11 mouse cellular contexts compared by ENCODE assay signal in genomic region chr9:23011316-23011959, GRCm38 (mm10).
DNase-seq lines count a peak whose midpoint lies in the region; ATAC-seq lines count a peak whose summit lies in the region.
"Had no signal": no experiment of that assay in that cellular context is flagged by ENCODE, and none has a peak within 500 bp of the region (broad histone marks: within the 10 kb centered on the region; RNA-seq: fewer than 3 reads in every experiment).

No protein-coding gene starts in this region.

- DNase-seq in kidney, postnatal 10 days = no peak
- peak; percentile 62 for DNase-seq in embryonic facial prominence, embryonic 10.5 days (ENCODE audit: low spot score)
- peak; percentile 35 for DNase-seq in hindbrain, embryonic 10.5 days (ENCODE audit: low spot score)
- no peak for DNase-seq in urinary bladder, postnatal 36 days (ENCODE audit: low spot score in 2 of 2)
- DNase-seq in spleen, postnatal 4 days (ENCODE audit: low spot score in 2 of 2) = no peak
- no peak for DNase-seq in layer of hippocampus, adult 11-12 months (ENCODE audit: low spot score)
- DNase-seq: lung, adult 2 months; thymus, postnatal 4 days had no signal

- H3K9ac ChIP-seq in kidney, embryonic 16.5 days (replicated peaks; ENCODE audit: low read length) = no peak overlapping the region
- H3K9ac ChIP-seq in midbrain, embryonic 12.5 days (replicated peaks) = no peak overlapping the region

- H3K36me3 ChIP-seq in kidney, embryonic 16.5 days (ENCODE audit: insufficient read depth, low read length) = no peaks in the 10 kb centered on the region
- no peaks in the 10 kb centered on the region for H3K36me3 ChIP-seq in embryonic facial prominence, embryonic 10.5 days (replicated peaks)
- no peaks in the 10 kb centered on the region for H3K36me3 ChIP-seq in hindbrain, embryonic 10.5 days
- no peaks in the 10 kb centered on the region for H3K36me3 ChIP-seq in midbrain, embryonic 12.5 days

- H3K27ac ChIP-seq in kidney, embryonic 16.5 days (ENCODE audit: low read length) = peak overlapping the region; percentile 44; the same call in 1 of the 2 replicates
- H3K27ac ChIP-seq in embryonic facial prominence, embryonic 10.5 days (replicated peaks) = peak overlapping the region; percentile 70
- peak overlapping the region; percentile 5; the same call in 1 of the 2 replicates for H3K27ac ChIP-seq in hindbrain, embryonic 10.5 days
- no peak overlapping the region for H3K27ac ChIP-seq in midbrain, embryonic 12.5 days (replicated peaks)

- no peak overlapping the region for H3K4me2 ChIP-seq in kidney, embryonic 16.5 days (replicated peaks; ENCODE audit: low read depth, low read length)
- peak overlapping the region; percentile 27 for H3K4me2 ChIP-seq in midbrain, embryonic 12.5 days (replicated peaks)

- peaks cover 42% of the 10 kb centered on the region for H3K4me1 ChIP-seq in kidney, embryonic 16.5 days (ENCODE audit: insufficient read depth, low read length)
- H3K4me1 ChIP-seq in embryonic facial prominence, embryonic 10.5 days = peaks cover 57% of the 10 kb centered on the region
- peaks cover 39% of the 10 kb centered on the region for H3K4me1 ChIP-seq in hindbrain, embryonic 10.5 days (replicated peaks)
- H3K4me1 ChIP-seq in midbrain, embryonic 12.5 days = peaks cover 32% of the 10 kb centered on the region

- ATAC-seq in kidney, embryonic 16.5 days (ENCODE audit: low FRiP score, low TSS enrichment) = no peak
- peak; percentile 78 for ATAC-seq in midbrain, embryonic 12.5 days (ENCODE audit: low FRiP score, low read depth)
- ATAC-seq: CD4-positive, CD25-positive, alpha-beta regulatory T cell, adult 4 months had no signal

- 0 out of 2 replicates have a peak, but pooled peaks cover 10% of the 10 kb centered on the region for H3K27me3 ChIP-seq in kidney, embryonic 16.5 days (ENCODE audit: insufficient read depth, low read length)
- H3K27me3 ChIP-seq in embryonic facial prominence, embryonic 10.5 days (replicated peaks; ENCODE audit: low read depth, poor library complexity, severe bottlenecking) = peaks cover 58% of the 10 kb centered on the region
- H3K27me3 ChIP-seq in hindbrain, embryonic 10.5 days (ENCODE audit: insufficient read depth, poor library complexity, severe bottlenecking) = peaks cover 61% of the 10 kb centered on the region
- H3K27me3 ChIP-seq in midbrain, embryonic 12.5 days = peaks cover 39% of the 10 kb centered on the region

- H3K4me3 ChIP-seq in kidney, embryonic 16.5 days (ENCODE audit: low read length) = no peak overlapping the region
- peak overlapping the region; percentile 20; the same call in 1 of the 2 replicates for H3K4me3 ChIP-seq in embryonic facial prominence, embryonic 10.5 days
- no peak overlapping the region for H3K4me3 ChIP-seq in hindbrain, embryonic 10.5 days
- no peak overlapping the region for H3K4me3 ChIP-seq in midbrain, embryonic 12.5 days

- H3K9me3 ChIP-seq in kidney, embryonic 16.5 days (ENCODE audit: low read length) = peaks cover 2% of the 10 kb centered on the region
- peaks cover 8% of the 10 kb centered on the region for H3K9me3 ChIP-seq in embryonic facial prominence, embryonic 10.5 days
- no peaks in the 10 kb centered on the region for H3K9me3 ChIP-seq in hindbrain, embryonic 10.5 days
- peaks cover 2% of the 10 kb centered on the region; the same call in 1 of the 2 replicates for H3K9me3 ChIP-seq in midbrain, embryonic 12.5 days

- 48% methylated on average over 7 of the region's 7 CpGs for WGBS in kidney, embryonic 16.5 days
- WGBS in embryonic facial prominence, embryonic 10.5 days = 9% methylated on average over 7 of the region's 7 CpGs
- 9% methylated on average over 7 of the region's 7 CpGs for WGBS in hindbrain, embryonic 10.5 days
- WGBS in midbrain, embryonic 12.5 days = 5% methylated on average over 7 of the region's 7 CpGs

Comparison
In these comparisons a context has a peak if more than half of its experiments do, and no peak if none do; other contexts are left out.
1. DNase-seq: peak in embryonic facial prominence, embryonic 10.5 days (single experiment) and hindbrain, embryonic 10.5 days (single experiment); none in kidney, postnatal 10 days (single experiment), urinary bladder, postnatal 36 days (0 of 2), spleen, postnatal 4 days (0 of 2) and layer of hippocampus, adult 11-12 months (single experiment).